Mouse (Mus musculus): Measurements from ENCODE around the gene Prkacb.

Prkacb gene

GRCm38 (mm10) chr3:146812901-146813393 is at the start of gene Prkacb:
TSS of gene Prkacb (minus strand) at chr3:146812990.
- DNase-seq (ENCODE audit: low read depth, low spot score), result peak; percentile 85
- Histone ChIP-seq H3K36me3 (ENCODE audit: control insufficient read depth, insufficient read depth, low read length, poor library complexity, severe bottlenecking) (no peaks in the 10 kb centered on the region), H3K27me3 (ENCODE audit: control insufficient read depth, insufficient read depth, low read length, poor library complexity, severe bottlenecking) (no peaks in the 10 kb centered on the region)

GRCm38 (mm10) chr3:146860308-146860707 is 47.5 kb upstream of the Prkacb start:
- Histone ChIP-seq H3K27me3 (ENCODE audit: control insufficient read depth, insufficient read depth, low read length, poor library complexity, severe bottlenecking) (no peaks in the 10 kb centered on the region), H3K36me3 (ENCODE audit: control insufficient read depth, insufficient read depth, low read length, poor library complexity, severe bottlenecking) (no peaks in the 10 kb centered on the region)
- no peak for DNase-seq (ENCODE audit: low read depth, low spot score)

- H3K36me3 ChIP-seq (ENCODE audit: control insufficient read depth, insufficient read depth, low read length, poor library complexity, severe bottlenecking), result no peaks in the 10 kb centered on the region
- DNase-seq (ENCODE audit: low read depth, low spot score), result no peak
- H3K27me3 ChIP-seq (ENCODE audit: control insufficient read depth, insufficient read depth, low read length, poor library complexity, severe bottlenecking), result no peaks in the 10 kb centered on the region
These were observed 44.6 kb upstream of the Prkacb start for GRCm38 (mm10) chr3:146857373-146857772.

GRCm38 (mm10) chr3:146854473-146855087 is 41.8 kb upstream of the Prkacb start:
- no peaks in the 10 kb centered on the region for H3K27me3 ChIP-seq (ENCODE audit: control insufficient read depth, insufficient read depth, low read length, poor library complexity, severe bottlenecking)
- no peaks in the 10 kb centered on the region for H3K36me3 ChIP-seq (ENCODE audit: control insufficient read depth, insufficient read depth, low read length, poor library complexity, severe bottlenecking)
- DNase-seq (ENCODE audit: low read depth, low spot score), result no peak

GRCm38 (mm10) chr3:146851966-146852891 is 39.4 kb upstream of the Prkacb start, which contains the start of gene Ttll7:
TSS of gene Ttll7 (plus strand) at chr3:146852367.
- no peaks in the 10 kb centered on the region for H3K36me3 ChIP-seq (ENCODE audit: control insufficient read depth, insufficient read depth, low read length, poor library complexity, severe bottlenecking)
- DNase-seq (ENCODE audit: low read depth, low spot score), result no peak
- no peaks in the 10 kb centered on the region for H3K27me3 ChIP-seq (ENCODE audit: control insufficient read depth, insufficient read depth, low read length, poor library complexity, severe bottlenecking)

GRCm38 (mm10) chr3:146849360-146849759 is 36.6 kb upstream of the Prkacb start:
- no peaks in the 10 kb centered on the region for H3K36me3 ChIP-seq (ENCODE audit: control insufficient read depth, insufficient read depth, low read length, poor library complexity, severe bottlenecking)

GRCm38 (mm10) chr3:146848112-146848511 is 35.3 kb upstream of the Prkacb start:
- H3K27me3 ChIP-seq (ENCODE audit: control insufficient read depth, insufficient read depth, low read length, poor library complexity, severe bottlenecking), result no peaks in the 10 kb centered on the region
- no peak for DNase-seq (ENCODE audit: low read depth, low spot score)
- H3K36me3 ChIP-seq (ENCODE audit: control insufficient read depth, insufficient read depth, low read length, poor library complexity, severe bottlenecking), result no peaks in the 10 kb centered on the region

More at GRCm38 (mm10) chr3:146849360-146849759, 36.6 kb upstream of the Prkacb start:
- DNase-seq (ENCODE audit: low read depth, low spot score), result no peak
- no peaks in the 10 kb centered on the region for H3K27me3 ChIP-seq (ENCODE audit: control insufficient read depth, insufficient read depth, low read length, poor library complexity, severe bottlenecking)

GRCm38 (mm10) chr3:146846237-146846636 is 33.4 kb upstream of the Prkacb start:
- Histone ChIP-seq H3K27me3 (ENCODE audit: control insufficient read depth, insufficient read depth, low read length, poor library complexity, severe bottlenecking) (no peaks in the 10 kb centered on the region), H3K36me3 (ENCODE audit: control insufficient read depth, insufficient read depth, low read length, poor library complexity, severe bottlenecking) (no peaks in the 10 kb centered on the region)
- DNase-seq (ENCODE audit: low read depth, low spot score), result no peak

- no peaks in the 10 kb centered on the region for H3K36me3 ChIP-seq (ENCODE audit: control insufficient read depth, insufficient read depth, low read length, poor library complexity, severe bottlenecking)
- no peak for DNase-seq (ENCODE audit: low read depth, low spot score)
- no peaks in the 10 kb centered on the region for H3K27me3 ChIP-seq (ENCODE audit: control insufficient read depth, insufficient read depth, low read length, poor library complexity, severe bottlenecking)
These were observed 30.7 kb upstream of the Prkacb start for GRCm38 (mm10) chr3:146843470-146843869.

- H3K36me3 ChIP-seq (ENCODE audit: control insufficient read depth, insufficient read depth, low read length, poor library complexity, severe bottlenecking), result no peaks in the 10 kb centered on the region
- DNase-seq (ENCODE audit: low read depth, low spot score), result no peak
- no peaks in the 10 kb centered on the region for H3K27me3 ChIP-seq (ENCODE audit: control insufficient read depth, insufficient read depth, low read length, poor library complexity, severe bottlenecking)
These were observed 30.0 kb upstream of the Prkacb start for GRCm38 (mm10) chr3:146842766-146843165.

- Histone ChIP-seq H3K27me3 (ENCODE audit: control insufficient read depth, insufficient read depth, low read length, poor library complexity, severe bottlenecking) (no peaks in the 10 kb centered on the region), H3K36me3 (ENCODE audit: control insufficient read depth, insufficient read depth, low read length, poor library complexity, severe bottlenecking) (no peaks in the 10 kb centered on the region)
- no peak for DNase-seq (ENCODE audit: low read depth, low spot score)
These were observed 7.9 kb upstream of the Prkacb start for GRCm38 (mm10) chr3:146820718-146821117.

- no peaks in the 10 kb centered on the region for H3K27me3 ChIP-seq (ENCODE audit: control insufficient read depth, insufficient read depth, low read length, poor library complexity, severe bottlenecking)
- DNase-seq (ENCODE audit: low read depth, low spot score), result no peak
- H3K36me3 ChIP-seq (ENCODE audit: control insufficient read depth, insufficient read depth, low read length, poor library complexity, severe bottlenecking), result no peaks in the 10 kb centered on the region
These were observed 834 bp upstream of the Prkacb start for GRCm38 (mm10) chr3:146813624-146814023.

- Histone ChIP-seq H3K36me3 (ENCODE audit: control insufficient read depth, insufficient read depth, low read length, poor library complexity, severe bottlenecking) (no peaks in the 10 kb centered on the region), H3K27me3 (ENCODE audit: control insufficient read depth, insufficient read depth, low read length, poor library complexity, severe bottlenecking) (no peaks in the 10 kb centered on the region)
- no peak for DNase-seq (ENCODE audit: low read depth, low spot score)
These were observed 530 bp downstream of the Prkacb start for GRCm38 (mm10) chr3:146812041-146812878.

GRCm38 (mm10) chr3:146793554-146794257 is 19.1 kb downstream of the Prkacb start:
- no peaks in the 10 kb centered on the region for H3K36me3 ChIP-seq (ENCODE audit: control insufficient read depth, insufficient read depth, low read length, poor library complexity, severe bottlenecking)
- H3K27me3 ChIP-seq (ENCODE audit: control insufficient read depth, insufficient read depth, low read length, poor library complexity, severe bottlenecking), result no peaks in the 10 kb centered on the region
- no peak for DNase-seq (ENCODE audit: low read depth, low spot score)

All from splenic B cell, adult 2 months (primary cell).